Mouse (Mus musculus) liver, embryonic 12.5 days (tissue): ENCODE data around the gene Aqp2. TPM values are rescaled to one million over a fixed set of nuclear protein-coding genes. Genes with fewer than 3 reads are reported as not detected.
A peak's percentile ranks its signal among the peaks of the same experiment; 100 is the strongest.

Source experiments
- ATAC-seq: fragments of 200-750 bp; cut with Nextera tagmentation; 2 replicates; pipeline ENCODE4 v1.8.0; 2017; ENCODE audit warnings: moderate number of reproducible peaks, mild to moderate bottlenecking, moderate library complexity
- H3K27ac ChIP-seq: fragments of 300-500 bp; sonication (generic); 2 replicates; pipeline ENCODE4 v1.5.1; 2016; ENCODE audit warnings: mild to moderate bottlenecking
- H3K27me3 ChIP-seq: fragments of 300-500 bp; sonication (generic); replicated peaks from 2 replicates; pipeline ENCODE4 v1.6.1; 2016; ENCODE audit warnings: mild to moderate bottlenecking, moderate library complexity
- H3K36me3 ChIP-seq: fragments of 300-500 bp; sonication (generic); 2 replicates; pipeline ENCODE4 v1.6.1; 2016; ENCODE audit warnings: mild to moderate bottlenecking, moderate library complexity
- H3K4me1 ChIP-seq: fragments of 300-500 bp; sonication (generic); 2 replicates; pipeline ENCODE4 v1.6.1; 2016
- H3K4me2 ChIP-seq: fragments of 300-500 bp; sonication (generic); 2 replicates; pipeline ENCODE4 v1.6.1; 2016; ENCODE audit warnings: mild to moderate bottlenecking, moderate library complexity
- H3K4me3 ChIP-seq: fragments of 300-500 bp; sonication (generic); 2 replicates; pipeline ENCODE4 v1.5.1; 2016; ENCODE audit warnings: mild to moderate bottlenecking, moderate library complexity
- H3K9ac ChIP-seq: fragments of 300-500 bp; sonication (generic); 2 replicates; pipeline ENCODE4 v1.6.1; 2016; ENCODE audit warnings: mild to moderate bottlenecking, moderate library complexity
- H3K9me3 ChIP-seq: fragments of 300-500 bp; sonication (generic); replicated peaks from 2 replicates; pipeline ENCODE4 v1.6.1; 2016; ENCODE audit warnings: mild to moderate bottlenecking, moderate library complexity
- WGBS: fragments of 180-500 bp; shearing (Covaris S2); methylation state at CpG from one replicate; pipeline ENCODE4 v1.1.7; 2016; ENCODE audit not compliant: insufficient replicate concordance; 5-methylcytosine and 5-hydroxymethylcytosine counted together
- polyA plus RNA-seq: library from polyadenylated mRNA; unstranded; fragments of >200 nt; fragmentation: Nextera tagmentation; extraction: Ambion mirVana; gene quantifications from 2 replicates; pipeline ENCODE4 v1.2.1, GENCODE M21; 2016

Gene Aqp2
- polyA plus RNA-seq, 1 experiment from 2014 or later = not detected

GRCm38 (mm10) chr15:99592877-99593276, 14.0 kb downstream of the Aqp2 start:
- Histone ChIP-seq H3K4me1 (no peaks in the 10 kb centered on the region; the same call in 1 of the 2 replicates), H3K9me3 (no peaks in the 10 kb centered on the region), H3K27me3 (peaks cover 98% of the 10 kb centered on the region), H3K4me2 (no peak overlapping the region), H3K4me3 (no peak overlapping the region), H3K36me3 (no peaks in the 10 kb centered on the region), H3K9ac (no peak overlapping the region), H3K27ac (no peak overlapping the region)
- 60% methylated on average over 5 of the region's 5 CpGs for WGBS
- no peak for ATAC-seq

- Histone ChIP-seq H3K9me3 (no peaks in the 10 kb centered on the region), H3K4me3 (no peak overlapping the region), H3K4me2 (no peak overlapping the region), H3K27me3 (peaks cover 97% of the 10 kb centered on the region), H3K27ac (no peak overlapping the region), H3K9ac (no peak overlapping the region), H3K36me3 (no peaks in the 10 kb centered on the region), H3K4me1 (no peaks in the 10 kb centered on the region; the same call in 1 of the 2 replicates)
- ATAC-seq = no peak
- 61% methylated on average over 10 of the region's 10 CpGs for WGBS
Measured at GRCm38 (mm10) chr15:99594951-99595350, 16.1 kb downstream of the Aqp2 start.

- 2% methylated on average over 7 of the region's 7 CpGs for WGBS
- Histone ChIP-seq H3K9ac (no peak overlapping the region), H3K36me3 (no peaks in the 10 kb centered on the region), H3K27ac (no peak overlapping the region), H3K4me2 (no peak overlapping the region), H3K9me3 (no peaks in the 10 kb centered on the region), H3K4me1 (no peaks in the 10 kb centered on the region), H3K27me3 (peaks cover 97% of the 10 kb centered on the region), H3K4me3 (no peak overlapping the region)
- ATAC-seq = peak; percentile 55
Measured at GRCm38 (mm10) chr15:99596056-99596687, 17.3 kb downstream of the Aqp2 start.

GRCm38 (mm10) chr15:99596841-99597240, 18.0 kb downstream of the Aqp2 start:
- H3K9me3 ChIP-seq = no peaks in the 10 kb centered on the region
- ATAC-seq = no peak
- H3K36me3 ChIP-seq = no peaks in the 10 kb centered on the region
- 45% methylated on average over 7 of the region's 7 CpGs for WGBS
- no peaks in the 10 kb centered on the region for H3K4me1 ChIP-seq
- no peak overlapping the region for H3K27ac ChIP-seq
- peaks cover 97% of the 10 kb centered on the region for H3K27me3 ChIP-seq
- H3K9ac ChIP-seq = no peak overlapping the region
- H3K4me2 ChIP-seq = no peak overlapping the region
- H3K4me3 ChIP-seq = no peak overlapping the region

GRCm38 (mm10) chr15:99597596-99597995, 18.7 kb downstream of the Aqp2 start:
- Histone ChIP-seq H3K27ac (no peak overlapping the region), H3K9ac (no peak overlapping the region), H3K9me3 (no peaks in the 10 kb centered on the region), H3K4me3 (no peak overlapping the region), H3K4me1 (no peaks in the 10 kb centered on the region), H3K27me3 (peaks cover 97% of the 10 kb centered on the region), H3K36me3 (no peaks in the 10 kb centered on the region), H3K4me2 (no peak overlapping the region)
- WGBS = 43% methylated on average over 8 of the region's 8 CpGs
- ATAC-seq = no peak

GRCm38 (mm10) chr15:99599245-99600070, 20.6 kb downstream of the Aqp2 start:
- H3K27me3 ChIP-seq = peaks cover 97% of the 10 kb centered on the region

GRCm38 (mm10) chr15:99600986-99601822, 22.3 kb downstream of the Aqp2 start, which contains the start of gene Aqp6:
Gene Aqp6, plus strand, starts transcription at chr15:99601400.
- no peaks in the 10 kb centered on the region for H3K36me3 ChIP-seq
- no peak for ATAC-seq
- peaks cover 99% of the 10 kb centered on the region for H3K27me3 ChIP-seq
- no peak within 1 kb of the TSS for H3K9ac ChIP-seq
- no peak within 1 kb of the TSS for H3K4me3 ChIP-seq
- no peaks in the 10 kb centered on the region for H3K9me3 ChIP-seq
- 55% methylated on average over 22 of the region's 22 CpGs for WGBS
- no peak within 1 kb of the TSS for H3K4me2 ChIP-seq
- no peak within 1 kb of the TSS for H3K27ac ChIP-seq
- peaks cover 4% of the 10 kb centered on the region for H3K4me1 ChIP-seq

More at GRCm38 (mm10) chr15:99599245-99600070, 20.6 kb downstream of the Aqp2 start:
- Histone ChIP-seq H3K9me3 (no peaks in the 10 kb centered on the region), H3K4me2 (no peak overlapping the region), H3K4me3 (no peak overlapping the region), H3K27ac (no peak overlapping the region), H3K9ac (no peak overlapping the region), H3K4me1 (no peaks in the 10 kb centered on the region), H3K36me3 (no peaks in the 10 kb centered on the region)
- no peak for ATAC-seq
- WGBS = 48% methylated on average over 17 of the region's 17 CpGs

- H3K9me3 ChIP-seq = no peaks in the 10 kb centered on the region
- H3K4me2 ChIP-seq = no peak overlapping the region
- no peak overlapping the region for H3K4me3 ChIP-seq
- H3K36me3 ChIP-seq = no peaks in the 10 kb centered on the region
- peaks cover 99% of the 10 kb centered on the region for H3K27me3 ChIP-seq
- H3K4me1 ChIP-seq = peaks cover 10% of the 10 kb centered on the region
- no peak overlapping the region for H3K9ac ChIP-seq
- no peak overlapping the region for H3K27ac ChIP-seq
- no peak for ATAC-seq
- 23% methylated on average over 5 of the region's 5 CpGs for WGBS
Measured at GRCm38 (mm10) chr15:99601823-99602120, 22.9 kb downstream of the Aqp2 start.

GRCm38 (mm10) chr15:99602206-99602820, 23.5 kb downstream of the Aqp2 start:
- Histone ChIP-seq H3K9me3 (no peaks in the 10 kb centered on the region), H3K4me2 (no peak overlapping the region), H3K4me3 (no peak overlapping the region), H3K36me3 (no peaks in the 10 kb centered on the region), H3K27me3 (peaks cover 99% of the 10 kb centered on the region), H3K9ac (no peak overlapping the region), H3K4me1 (peaks cover 15% of the 10 kb centered on the region), H3K27ac (no peak overlapping the region)
- no peak for ATAC-seq
- WGBS = 75% methylated on average over 17 of the region's 17 CpGs

- H3K9ac ChIP-seq = no peak overlapping the region
- H3K4me3 ChIP-seq = no peak overlapping the region
- no peak for ATAC-seq
- no peaks in the 10 kb centered on the region for H3K36me3 ChIP-seq
- 62% methylated on average over 7 of the region's 7 CpGs for WGBS
- no peak overlapping the region for H3K4me2 ChIP-seq
- H3K4me1 ChIP-seq = peaks cover 21% of the 10 kb centered on the region
- H3K27me3 ChIP-seq = peaks cover 99% of the 10 kb centered on the region
- 0 out of 2 replicates have a peak overlapping the region, but pooled peaks have one; percentile 5 for H3K27ac ChIP-seq
- no peaks in the 10 kb centered on the region for H3K9me3 ChIP-seq
Measured at GRCm38 (mm10) chr15:99603216-99603615, 24.4 kb downstream of the Aqp2 start.

GRCm38 (mm10) chr15:99605595-99605994, 26.7 kb downstream of the Aqp2 start:
- WGBS = 54% methylated on average over 3 of the region's 3 CpGs

More at GRCm38 (mm10) chr15:99605595-99605994, 26.7 kb downstream of the Aqp2 start:
- Histone ChIP-seq H3K27me3 (peaks cover 97% of the 10 kb centered on the region), H3K36me3 (no peaks in the 10 kb centered on the region), H3K4me1 (peaks cover 21% of the 10 kb centered on the region), H3K27ac (no peak overlapping the region), H3K9me3 (no peaks in the 10 kb centered on the region), H3K4me3 (no peak overlapping the region), H3K4me2 (no peak overlapping the region), H3K9ac (no peak overlapping the region)
- ATAC-seq = no peak
